Mouse (Mus musculus): Measurements from ENCODE around the gene Pde4d.

GRCm38 (mm10) chr13:109175281-109175680 lies 725.5 kb downstream of the Pde4d start:
- TF ChIP-seq CTCF (IDR thresholded peaks at IDR 0.05; ENCODE audit: control insufficient read depth, insufficient read depth, insufficient read length) (no peak), CEBPB (IDR thresholded peaks at IDR 0.05; ENCODE audit: low read depth) (peak; percentile 93), MYOD1 (IDR thresholded peaks at IDR 0.05; ENCODE audit: control insufficient read depth, insufficient read length, low read depth) (no peak), MAX (IDR thresholded peaks at IDR 0.05) (no peak), USF1 (IDR thresholded peaks at IDR 0.05; ENCODE audit: low read depth) (no peak)
